Mouse (Mus musculus) forebrain, embryonic 15.5 days (tissue): ENCODE measurements around the gene Pigc. TPM values are rescaled to one million over a fixed set of nuclear protein-coding genes. Genes with fewer than 3 reads are reported as not detected.

Experiments
- ATAC-seq: fragments of 200-750 bp; cut with Nextera tagmentation; replicated peaks from 2 replicates; pipeline ENCODE4 v1.8.0; 2017; ENCODE audit warnings: mild to moderate bottlenecking, moderate TSS enrichment, moderate library complexity
- H3K27ac ChIP-seq: fragments of 300-500 bp; sonication (generic); replicated peaks from 2 replicates; pipeline ENCODE4 v1.5.1; 2015; ENCODE audit warnings: mild to moderate bottlenecking, inconsistent platforms
- H3K27me3 ChIP-seq: fragments of 300-500 bp; sonication (generic); 2 replicates; pipeline ENCODE4 v1.6.1; 2015; ENCODE audit warnings: inconsistent platforms
- H3K36me3 ChIP-seq: fragments of 300-500 bp; sonication (generic); 2 replicates; pipeline ENCODE4 v1.6.1; 2015; ENCODE audit warnings: mild to moderate bottlenecking, inconsistent platforms
- H3K4me1 ChIP-seq: fragments of 300-500 bp; sonication (generic); 2 replicates; pipeline ENCODE4 v1.6.1; 2015; ENCODE audit warnings: inconsistent platforms
- H3K4me2 ChIP-seq: fragments of 300-500 bp; sonication (generic); replicated peaks from 2 replicates; pipeline ENCODE4 v1.6.1; 2015; ENCODE audit warnings: mild to moderate bottlenecking, inconsistent platforms
- H3K4me3 ChIP-seq: fragments of 300-500 bp; sonication (generic); 2 replicates; pipeline ENCODE4 v1.5.1; 2015; ENCODE audit warnings: mild to moderate bottlenecking, inconsistent platforms
- H3K9ac ChIP-seq: fragments of 300-500 bp; sonication (generic); replicated peaks from 2 replicates; pipeline ENCODE4 v1.6.1; 2015; ENCODE audit warnings: mild to moderate bottlenecking, inconsistent platforms
- H3K9me3 ChIP-seq: fragments of 300-500 bp; sonication (generic); 2 replicates; pipeline ENCODE4 v1.6.1; 2016; ENCODE audit warnings: inconsistent platforms
- WGBS: fragments of 180-500 bp; shearing (Covaris S2); methylation state at CpG from one replicate; pipeline ENCODE4 v1.1.7; 2015; ENCODE audit warnings: mixed read lengths; 5-methylcytosine and 5-hydroxymethylcytosine counted together
- polyA plus RNA-seq: library from polyadenylated mRNA; unstranded; fragments of >200 nt; fragmentation: Nextera tagmentation; extraction: Ambion mirVana; gene quantifications from 2 replicates; pipeline ENCODE4 v1.2.1, GENCODE M21; 2015

Pigc gene
- polyA plus RNA-seq, 1 experiment from 2014 or later, result 32.7 TPM

DNA sequence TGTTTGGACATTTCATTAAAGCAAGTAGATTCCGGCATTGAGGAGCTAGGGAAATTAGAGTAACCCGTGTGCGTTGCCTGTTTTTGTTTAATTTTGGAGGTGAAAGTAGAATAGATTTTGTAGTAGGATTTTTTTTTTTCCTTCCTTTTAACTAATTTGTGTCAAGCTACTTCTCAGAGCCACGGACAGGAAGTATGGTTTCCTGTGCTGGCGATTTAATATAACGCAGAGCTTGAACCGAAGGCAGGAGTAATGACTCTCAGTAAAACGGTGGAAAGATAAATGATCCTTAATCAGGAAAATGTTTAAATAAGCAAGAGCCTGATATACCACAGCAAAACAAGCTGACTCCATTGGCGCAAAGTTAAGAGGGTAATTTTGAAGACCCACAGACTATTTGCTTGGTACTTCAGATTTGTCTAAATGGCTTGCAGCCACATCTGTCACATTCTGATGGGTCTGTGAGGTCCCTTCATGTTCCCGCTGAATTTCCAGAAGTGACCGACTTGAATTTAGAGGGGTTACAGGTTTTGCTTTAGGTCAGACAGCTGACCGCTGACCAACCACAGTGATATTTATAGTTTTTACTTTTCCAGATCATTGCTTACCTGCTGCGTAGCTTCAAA lies 49.1 kb downstream of the Pigc start:
- H3K9ac ChIP-seq, result no peak overlapping the region
- no peak overlapping the region for H3K27ac ChIP-seq
- ATAC-seq, result no peak
- no peaks in the 10 kb centered on the region for H3K36me3 ChIP-seq
- H3K9me3 ChIP-seq, result no peaks in the 10 kb centered on the region
- WGBS, result 90% methylated on average over 13 of the region's 13 CpGs
- no peaks in the 10 kb centered on the region for H3K27me3 ChIP-seq
- 0 out of 2 replicates have a peak, but pooled peaks cover 4% of the 10 kb centered on the region for H3K4me1 ChIP-seq
- H3K4me2 ChIP-seq, result no peak overlapping the region
- H3K4me3 ChIP-seq, result no peak overlapping the region

DNA sequence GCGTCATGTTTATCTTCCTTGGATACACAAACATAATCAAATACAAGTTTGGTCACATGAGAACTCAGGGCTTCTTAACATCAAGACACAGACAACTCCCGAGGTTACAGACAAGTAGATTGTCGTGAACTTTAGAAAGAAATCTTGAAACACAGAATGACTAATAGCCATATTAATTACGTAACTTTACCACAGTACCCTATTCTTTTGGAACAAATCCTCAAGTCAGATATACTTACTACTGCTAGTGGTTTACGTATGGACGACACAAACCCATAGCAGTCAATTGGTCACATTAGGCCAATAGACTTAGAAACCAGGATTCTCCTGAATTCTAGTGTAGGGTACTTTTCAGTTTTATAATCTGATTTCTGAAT lies 49.6 kb downstream of the Pigc start:
- 0 out of 2 replicates have a peak, but pooled peaks cover 5% of the 10 kb centered on the region for H3K4me1 ChIP-seq
- no peak for ATAC-seq
- 92% methylated on average over 6 of the region's 6 CpGs for WGBS
- no peaks in the 10 kb centered on the region for H3K9me3 ChIP-seq
- H3K4me2 ChIP-seq, result no peak overlapping the region
- no peak overlapping the region for H3K4me3 ChIP-seq
- no peaks in the 10 kb centered on the region for H3K36me3 ChIP-seq
- H3K27ac ChIP-seq, result no peak overlapping the region
- no peaks in the 10 kb centered on the region for H3K27me3 ChIP-seq
- no peak overlapping the region for H3K9ac ChIP-seq

- 41% methylated on average over 7 of the region's 7 CpGs for WGBS
- H3K9ac ChIP-seq, result no peak overlapping the region
- no peak for ATAC-seq
- no peaks in the 10 kb centered on the region for H3K36me3 ChIP-seq
- H3K9me3 ChIP-seq, result no peaks in the 10 kb centered on the region
- no peak overlapping the region for H3K4me2 ChIP-seq
- no peak overlapping the region for H3K4me3 ChIP-seq
- no peaks in the 10 kb centered on the region for H3K27me3 ChIP-seq
- no peak overlapping the region for H3K27ac ChIP-seq
- 0 out of 2 replicates have a peak, but pooled peaks cover 6% of the 10 kb centered on the region for H3K4me1 ChIP-seq
These were observed 51.3 kb downstream of the Pigc start for GRCm38 (mm10) chr1:162020303-162020731.

DNA sequence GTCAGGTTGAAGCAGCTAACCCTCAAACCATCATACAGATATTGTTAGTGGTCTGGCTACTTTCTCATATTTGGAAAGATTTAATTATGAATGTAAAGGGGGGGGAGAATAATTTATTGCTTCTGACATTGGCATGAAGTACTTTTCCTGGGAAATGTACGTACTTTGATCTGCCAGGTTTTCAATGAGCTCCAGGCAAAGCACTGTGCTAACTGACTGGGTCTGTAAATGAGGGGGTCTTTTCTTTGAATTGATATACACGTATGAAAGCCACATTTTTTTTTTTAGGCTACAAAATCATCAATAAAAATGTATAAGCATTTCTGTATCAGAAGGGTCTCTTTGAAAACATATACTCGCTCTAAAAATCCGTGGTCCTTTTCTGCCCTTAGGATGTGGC lies 51.8 kb downstream of the Pigc start:
- ATAC-seq, result no peak
- Histone ChIP-seq H3K9ac (no peak overlapping the region), H3K9me3 (no peaks in the 10 kb centered on the region), H3K36me3 (no peaks in the 10 kb centered on the region), H3K27me3 (no peaks in the 10 kb centered on the region), H3K4me3 (no peak overlapping the region), H3K4me1 (0 out of 2 replicates have a peak, but pooled peaks cover 6% of the 10 kb centered on the region), H3K4me2 (no peak overlapping the region), H3K27ac (no peak overlapping the region)
- WGBS, result 53% methylated on average over 4 of the region's 4 CpGs

Other genes starting within 250 kb of the Pigc start
- 0.17 and 0.18 TPM in 2 replicates for gene Fasl, start 180.7 kb upstream of the Pigc start, polyA plus RNA-seq
- 32.4 and 32.6 TPM in 2 replicates for gene Suco, start 92.5 kb upstream of the Pigc start, polyA plus RNA-seq
- gene 4930558K02Rik, start 10.4 kb downstream of the Pigc start, polyA plus RNA-seq, result 0.17 TPM in 1 of 2 replicates, not detected in the other